Comparison of ENCODE assay signal across 8 mouse cellular contexts in the genomic region with DNA sequence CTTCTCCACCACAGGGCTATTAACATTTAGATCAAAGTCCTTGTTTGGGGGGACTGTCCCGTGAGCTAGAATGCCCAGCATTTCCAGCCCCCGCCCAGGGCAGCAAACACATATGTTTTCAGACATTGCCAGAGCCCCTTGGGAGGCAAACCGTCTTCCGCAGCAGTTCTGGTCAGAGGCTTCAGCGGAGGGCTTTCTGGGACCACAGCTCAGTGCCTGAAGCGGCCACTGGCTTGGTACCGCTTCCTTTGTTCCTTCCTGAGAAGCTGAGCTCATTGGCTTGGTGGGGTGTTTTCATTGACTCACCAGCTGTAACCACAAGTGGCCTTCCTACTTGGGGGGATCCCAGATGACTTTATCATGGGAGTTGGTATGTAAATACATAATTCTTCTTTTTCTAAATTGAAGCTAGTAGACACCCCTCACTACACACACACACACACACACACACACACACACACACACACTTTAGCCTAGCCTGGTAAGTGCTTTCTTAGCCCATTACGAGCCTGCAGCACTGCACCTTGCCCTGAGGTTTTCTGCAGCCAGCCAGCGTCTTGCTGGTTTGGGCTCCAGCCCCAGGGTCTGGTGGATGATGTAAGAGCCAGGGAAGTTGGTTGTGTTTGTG. TPM values are rescaled to one million over a fixed set of nuclear protein-coding genes. Genes with fewer than 3 reads are reported as not detected.
A peak's percentile ranks its signal among the peaks of the same experiment; 100 is the strongest.
DNase-seq lines count a peak whose midpoint lies in the region; ATAC-seq and TF ChIP-seq lines count a peak whose summit lies in the region.
"Had no signal": no experiment of that assay in that cellular context is flagged by ENCODE, and none has a peak within 500 bp of the region (broad histone marks: within the 10 kb centered on the region; RNA-seq: fewer than 3 reads in every experiment).

No protein-coding gene starts in this region.

- CTCF ChIA-PET in Patski (lab: Charles Lee): interaction anchor here (1.6 to 2.5 kb wide), 2 partner anchors 9 to 10 kb away, joined by 4 to 5 read pairs; no protein-coding TSS in a partner anchor

- H3K4me2 ChIP-seq in lung, embryonic 15.5 days: no peak overlapping the region

- POLR2A ChIA-PET in Patski (lab: Charles Lee): interaction anchor here (0.9 to 3.3 kb wide), 3 partner anchors 9 to 11 kb away, joined by 3 to 17 read pairs (median 4); no protein-coding TSS in a partner anchor

- no peak for TF ChIP-seq POLR2A in embryonic fibroblast, embryonic 13.5 days (IDR thresholded peaks at IDR 0.05; ENCODE audit: low read depth, low read length)

- 65% methylated on average over 9 of the region's 9 CpGs for WGBS in lung, embryonic 15.5 days

- no peak for DNase-seq in lung, postnatal 14 days
- DNase-seq in Patski (ENCODE audit: low read depth, low spot score): peak; percentile 89
- peak; percentile 23 to 57 for DNase-seq in natural killer cell, adult 2 months (ENCODE audit: low spot score in 2 of 2)
- DNase-seq in urinary bladder, adult 2 months (ENCODE audit: low spot score): no peak
- no peak for DNase-seq in layer of hippocampus, adult 18-20 months (ENCODE audit: low spot score in 2 of 2)
- DNase-seq: heart, postnatal 4 days had no signal

- in situ Hi-C loops in Patski (cut with MboI; ENCODE audit: low pct_unique_long_range_greater_than_20kb): no loop called here

- no peak overlapping the region for H3K9ac ChIP-seq in lung, embryonic 15.5 days

- peaks cover 33% of the 10 kb centered on the region for H3K4me1 ChIP-seq in lung, embryonic 15.5 days
- peaks cover 25% of the 10 kb centered on the region for H3K4me1 ChIP-seq in embryonic fibroblast, embryonic 13.5 days (ENCODE audit: control insufficient read depth, insufficient read depth, low read length)

- no peak overlapping the region for H3K4me3 ChIP-seq in lung, embryonic 15.5 days
- no peak overlapping the region for H3K4me3 ChIP-seq in embryonic fibroblast, embryonic 13.5 days (ENCODE audit: insufficient read depth, low read length)

- peak overlapping the region; percentile 49 for H3K27ac ChIP-seq in lung, embryonic 15.5 days
- peak overlapping the region; percentile 86 for H3K27ac ChIP-seq in embryonic fibroblast, embryonic 13.5 days (ENCODE audit: insufficient read depth, low read length)

- no peak for TF ChIP-seq CTCF in Patski (IDR thresholded peaks at IDR 0.05)
- TF ChIP-seq CTCF in embryonic fibroblast, embryonic 13.5 days (IDR thresholded peaks at IDR 0.05; ENCODE audit: borderline replicate concordance, insufficient read depth, low read length): no peak

- no peak for ATAC-seq in lung, embryonic 15.5 days (ENCODE audit: borderline replicate concordance, extremely low read depth, low FRiP score, low TSS enrichment)
- peak; percentile 42 for ATAC-seq in Patski

- H3K36me3 ChIP-seq in lung, embryonic 15.5 days: peaks cover 7% of the 10 kb centered on the region; the same call in 1 of the 2 replicates

- no peaks in the 10 kb centered on the region for H3K27me3 ChIP-seq in lung, embryonic 15.5 days
- no peaks in the 10 kb centered on the region for H3K27me3 ChIP-seq in Patski

- no peaks in the 10 kb centered on the region for H3K9me3 ChIP-seq in lung, embryonic 15.5 days

RNA-seq across cellular contexts. Expression of a gene that starts 27.2 kb away (rescaled TPM):
- polyA plus RNA-seq in lung, embryonic 15.5 days (2015; fragmentation: Nextera tagmentation; extraction: Ambion mirVana): 2.0 and 2.2 TPM in 2 replicates
- polyA plus RNA-seq in Patski (2021): 0.50 TPM
- polyA plus RNA-seq in embryonic fibroblast, embryonic 13.5 days (2011; ENCODE audit: insufficient read length, low read depth, missing spikeins): 2.0 and 2.3 TPM in 2 replicates
- 1.7 and 2.0 TPM in 2 replicates for polyA plus RNA-seq in urinary bladder, adult 2 months (2012; rRNA removed)
- total RNA-seq in layer of hippocampus, adult 18-20 months (2021): 1 to 10 TPM; 1.2 to 1.5 TPM

RNA-seq across cellular contexts. Expression of a gene that starts 51.1 kb away (rescaled TPM):
- polyA plus RNA-seq in lung, embryonic 15.5 days (2015; fragmentation: Nextera tagmentation; extraction: Ambion mirVana): 25.0 and 29.3 TPM in 2 replicates
- 39.5 TPM for polyA plus RNA-seq in Patski (2021)
- polyA plus RNA-seq in embryonic fibroblast, embryonic 13.5 days (2011; ENCODE audit: insufficient read length, low read depth, missing spikeins): 59.2 and 64.8 TPM in 2 replicates
- 45.9 and 57.6 TPM in 2 replicates for polyA plus RNA-seq in urinary bladder, adult 2 months (2012; rRNA removed)
- total RNA-seq in layer of hippocampus, adult 18-20 months (2021): 10 to 100 TPM; 10.2 to 10.6 TPM

RNA-seq across cellular contexts. Expression of a gene that starts 59.1 kb away (rescaled TPM):
- 0.54 and 0.65 TPM in 2 replicates for polyA plus RNA-seq in lung, embryonic 15.5 days (2015; fragmentation: Nextera tagmentation; extraction: Ambion mirVana)
- not detected for polyA plus RNA-seq in Patski (2021)
- 0.83 TPM in 1 of 2 replicates, not detected in the other for polyA plus RNA-seq in embryonic fibroblast, embryonic 13.5 days (2011; ENCODE audit: insufficient read length, low read depth, missing spikeins)
- 0.18 and 0.28 TPM in 2 replicates for polyA plus RNA-seq in urinary bladder, adult 2 months (2012; rRNA removed)
- 1 to 10 TPM; 4.9 to 6.0 TPM for total RNA-seq in layer of hippocampus, adult 18-20 months (2021)

Comparison
In these comparisons a context has a peak if more than half of its experiments do, and no peak if none do; other contexts are left out.
1. DNase-seq: peak in Patski (single experiment) and natural killer cell, adult 2 months (2 of 2); none in lung, postnatal 14 days (single experiment), urinary bladder, adult 2 months (single experiment) and layer of hippocampus, adult 18-20 months (0 of 2).